Mouse (Mus musculus): ENCODE measurements at regions not wholly inside any gene's neighbourhood (a gene's known extent, or its start where the extent isn't known, plus 50 kb on each side); places are given as distances from the start of the nearest gene placed in this dataset.

DNA sequence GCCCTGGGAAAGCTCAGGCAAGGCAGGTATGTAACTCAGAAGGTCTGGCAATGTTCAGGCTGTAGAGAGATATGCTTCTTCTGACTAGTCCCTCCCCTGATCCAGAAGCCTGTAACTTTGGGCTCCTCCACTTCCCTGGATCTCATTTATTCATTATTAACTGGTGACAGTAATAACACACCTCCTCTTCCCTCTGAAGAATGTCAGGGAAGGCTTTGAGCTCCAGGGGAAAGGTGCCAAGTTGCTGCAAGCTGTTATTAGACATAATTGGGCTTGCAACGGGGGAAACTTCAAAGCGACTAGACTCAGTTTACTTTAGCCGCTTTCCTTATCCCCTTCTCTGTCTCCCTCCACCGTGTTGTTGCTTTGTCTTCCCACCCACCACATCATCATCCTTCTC, 75.6 kb upstream of the Tmprss2 start:
- DNase-seq (ENCODE audit: low spot score): no peak

DNA sequence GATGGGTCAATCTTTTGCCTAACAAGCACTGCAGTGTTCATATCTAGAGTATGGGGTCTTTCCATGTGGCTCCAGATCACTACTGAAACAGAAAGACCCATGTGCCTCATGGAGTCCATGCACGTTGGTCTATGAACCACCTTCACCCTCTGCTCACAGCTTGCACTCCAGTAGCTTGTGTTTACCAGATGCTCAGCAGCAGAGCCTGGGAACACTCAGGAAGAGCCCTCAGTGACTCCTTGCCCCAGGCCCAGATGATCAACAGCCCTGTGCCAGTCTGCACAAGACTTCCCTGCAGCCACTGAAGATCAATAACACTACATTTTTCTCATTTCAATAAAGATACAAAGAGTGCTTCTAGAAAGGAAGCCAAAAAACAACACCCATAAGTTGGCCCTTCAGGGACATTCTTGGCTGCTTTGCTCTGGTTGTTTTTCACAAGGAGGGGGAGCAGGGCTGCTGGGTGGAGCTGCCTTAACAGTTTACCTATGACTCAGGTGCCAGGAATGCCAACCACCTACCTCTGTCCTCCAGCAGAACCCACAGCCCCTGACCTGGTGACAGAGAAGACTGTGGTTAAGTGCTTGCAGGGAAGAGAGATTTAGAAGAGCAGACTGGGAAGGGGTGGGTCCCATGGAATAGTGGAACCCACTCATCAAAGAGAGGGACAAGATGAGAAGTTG, 74.7 kb upstream of the Tmprss2 start:
- peak; percentile 40 for DNase-seq (ENCODE audit: low spot score)

DNA sequence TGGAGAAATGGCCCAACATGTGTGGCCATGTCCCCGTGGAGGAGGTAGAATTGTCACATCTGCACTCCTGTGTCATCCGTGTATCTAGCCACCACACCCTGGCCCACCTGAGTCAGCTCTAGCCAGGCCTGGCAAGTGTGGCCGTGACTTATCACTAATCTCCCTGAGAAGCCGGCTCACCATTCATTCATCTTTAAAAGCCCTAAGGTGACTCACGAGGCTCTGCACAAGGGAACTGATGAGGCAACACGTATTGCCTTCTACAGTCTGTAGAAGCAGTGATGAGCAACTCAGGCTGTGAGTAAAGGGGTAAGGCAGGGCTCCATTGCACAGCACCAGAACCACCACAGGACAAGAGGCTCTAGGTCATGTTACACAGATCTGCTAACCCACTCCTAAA, 70.2 kb upstream of the Tmprss2 start:
- DNase-seq (ENCODE audit: low spot score): no peak

DNA sequence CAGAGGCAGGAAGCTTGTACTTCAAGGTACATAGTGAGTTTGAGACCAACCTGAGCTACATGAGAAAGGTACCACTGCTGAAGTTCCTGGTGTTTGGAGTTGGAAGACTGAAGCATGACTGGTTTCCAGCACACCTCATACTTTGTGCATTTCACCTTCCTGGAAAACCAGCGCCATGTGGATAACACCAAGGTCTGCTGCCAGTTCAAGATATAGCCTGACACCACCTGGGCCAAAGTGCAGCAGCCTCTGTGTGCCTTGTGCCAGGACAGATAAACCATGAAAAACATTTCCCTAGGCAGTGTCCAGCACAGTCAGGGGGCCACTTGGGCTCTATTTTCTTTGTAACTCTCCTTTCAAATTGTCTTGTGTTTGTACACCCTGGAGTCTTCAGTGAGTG, 68.8 kb upstream of the Tmprss2 start:
- no peak for DNase-seq (ENCODE audit: low spot score)

DNA sequence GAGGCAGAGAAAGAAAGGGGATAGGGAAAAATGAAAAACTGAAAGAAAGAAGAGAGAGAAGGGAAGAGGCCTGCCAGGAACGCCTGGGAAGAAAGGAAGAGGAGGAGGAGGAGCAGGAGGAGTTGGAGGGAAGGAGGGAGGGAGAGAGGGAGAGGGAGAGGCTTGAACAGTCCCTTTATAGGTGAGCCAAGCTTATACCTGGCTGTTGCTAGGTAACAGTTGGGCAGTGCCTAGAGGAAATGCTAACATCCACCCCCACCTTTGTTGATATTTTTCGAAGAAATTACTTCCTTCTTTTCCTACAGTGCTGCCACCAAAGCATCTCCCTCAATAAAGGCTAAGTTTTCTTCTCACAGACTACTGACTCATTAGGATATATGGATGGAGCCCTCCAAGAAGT, 68.3 kb upstream of the Tmprss2 start:
- DNase-seq (ENCODE audit: low spot score): no peak

DNA sequence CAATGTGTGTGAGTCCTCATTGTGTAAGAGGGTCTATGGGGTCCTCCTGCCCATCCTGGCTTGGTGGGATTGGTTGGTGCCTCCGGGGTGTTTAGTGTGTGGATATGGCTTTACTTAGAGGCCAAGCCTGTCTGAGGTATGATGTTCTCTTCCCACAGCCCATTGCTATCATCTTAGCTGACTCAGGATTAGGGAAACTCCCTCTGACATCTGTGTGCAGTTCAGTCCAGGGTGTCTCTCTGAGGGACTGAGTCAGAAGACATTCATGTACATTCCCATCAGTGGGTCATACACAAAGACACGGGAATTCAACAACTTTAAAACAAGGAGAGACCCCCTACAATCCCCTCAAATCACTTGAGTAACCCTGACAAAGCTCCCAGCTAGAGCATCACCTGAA, 66.6 kb upstream of the Tmprss2 start:
- DNase-seq (ENCODE audit: low spot score): no peak

DNA sequence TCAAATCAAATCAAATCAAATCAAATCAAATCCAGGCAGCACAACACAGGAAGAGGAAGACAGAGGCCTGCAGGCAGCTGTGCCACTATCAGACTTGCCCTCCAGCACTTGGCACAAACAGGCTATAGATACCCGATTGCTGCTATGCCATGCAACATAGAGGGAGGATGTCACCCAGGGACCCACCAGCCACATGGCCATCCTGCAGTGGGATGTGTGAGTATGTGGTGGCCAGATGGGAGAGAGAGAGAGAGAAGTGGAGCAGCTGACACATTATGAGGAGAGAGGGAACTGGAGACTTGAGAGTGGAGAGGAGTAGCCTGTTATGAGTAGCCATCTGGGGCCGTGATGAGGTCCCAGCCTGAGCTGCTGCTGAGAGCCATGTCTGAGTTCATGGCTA, 62.6 kb upstream of the Tmprss2 start:
- DNase-seq (ENCODE audit: low spot score): no peak

DNA sequence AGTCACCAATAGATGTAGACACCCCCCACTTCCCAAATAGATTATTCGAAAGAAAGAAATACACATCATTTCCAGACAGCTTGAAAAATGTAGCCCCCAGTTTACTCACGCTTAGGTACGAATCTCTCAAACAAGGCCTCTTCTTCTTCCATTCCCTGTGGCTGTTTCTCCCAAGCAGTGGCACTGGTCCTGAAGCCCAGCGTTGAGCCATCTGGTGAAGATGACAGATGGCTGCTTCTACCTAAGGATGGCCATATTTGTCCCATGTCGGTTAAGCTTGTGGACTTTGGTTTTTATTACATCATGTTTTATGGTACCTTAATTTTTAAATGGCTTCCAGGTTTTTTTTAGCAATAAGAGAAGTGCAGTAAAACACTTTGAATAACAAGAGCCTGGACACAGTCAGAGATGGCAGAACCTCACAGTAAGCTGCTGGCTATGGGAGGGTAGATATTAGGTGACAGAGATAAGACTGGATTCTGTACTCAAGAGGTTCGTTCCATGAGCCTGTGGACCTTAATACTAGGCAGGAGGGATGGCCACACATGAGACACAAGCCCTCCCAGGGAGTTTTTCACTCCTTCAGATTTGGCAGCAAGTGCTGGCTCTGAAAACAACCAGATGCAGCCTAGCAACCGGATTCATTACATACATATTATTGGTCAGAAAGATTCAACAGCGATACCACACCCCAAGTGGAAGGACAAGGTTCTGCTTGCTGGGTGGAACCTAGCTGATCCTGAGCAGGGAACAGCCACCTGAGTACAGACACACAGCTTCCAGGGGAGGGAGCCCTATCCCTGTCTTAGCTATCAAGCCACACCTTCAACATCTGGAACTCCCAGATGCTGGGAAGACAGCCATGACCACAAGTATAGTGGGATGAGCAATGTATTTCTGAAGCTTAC, 59.4 kb upstream of the Tmprss2 start:
- no peak for DNase-seq (ENCODE audit: low spot score)

DNA sequence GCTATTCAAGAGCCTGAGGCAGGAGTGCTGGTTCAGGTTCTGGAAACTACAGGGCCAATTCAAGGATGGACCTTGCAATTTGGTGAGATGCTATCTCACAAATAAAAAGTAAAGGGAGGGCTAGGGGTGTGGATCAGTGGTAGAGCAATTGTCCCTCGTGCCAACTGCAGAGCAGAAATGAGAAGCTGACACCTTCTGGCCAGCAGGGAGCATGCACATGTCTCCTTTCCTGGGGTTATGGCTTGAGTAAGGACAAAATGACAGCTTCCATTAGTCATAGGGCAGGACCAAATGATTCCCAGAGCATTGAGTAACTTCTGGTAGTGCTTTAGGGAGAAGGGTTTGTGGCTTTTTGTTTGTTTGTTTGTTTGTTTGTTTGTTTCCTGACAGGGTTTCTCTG, 56.5 kb upstream of the Tmprss2 start:
- DNase-seq (ENCODE audit: low spot score): no peak

DNA sequence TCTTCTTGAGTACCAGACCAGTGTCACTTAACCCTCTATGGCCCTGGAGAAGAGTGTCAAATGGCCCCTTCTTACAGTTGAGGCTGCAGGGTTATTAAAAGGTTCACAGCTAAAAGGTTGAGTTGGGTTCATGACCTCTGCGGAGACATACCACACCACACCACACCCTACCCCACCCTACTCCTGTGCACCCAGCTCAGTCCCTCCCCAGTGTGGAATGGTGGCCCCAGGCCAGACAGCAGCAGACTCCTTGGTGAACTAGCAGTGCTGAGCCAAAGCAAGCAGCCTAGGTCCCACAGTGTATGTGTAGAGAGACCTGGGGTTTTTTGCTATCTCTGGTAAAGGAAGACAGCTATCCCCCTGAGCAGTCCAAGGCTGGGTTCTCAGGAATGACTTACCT, 54.5 kb upstream of the Tmprss2 start:
- peak; percentile 43 for DNase-seq (ENCODE audit: low spot score)

All from urinary bladder, postnatal 25 days (tissue).